Mouse (Mus musculus): ENCODE measurements around the gene Tbx5. TPM values are rescaled to one million over a fixed set of nuclear protein-coding genes. Genes with fewer than 3 reads are reported as not detected.

Gene Tbx5
- polyA plus RNA-seq (2017; shearing (Covaris generic)): not detected

GRCm38 (mm10) chr5:119832479-119832796, at the start of gene Tbx5:
Tbx5 (plus strand) TSS chr5:119832668.

Other genes with a start within 250 kb of the Tbx5 start
- 0.32 TPM for gene Tbx3, start 162.0 kb upstream of the Tbx5 start, polyA plus RNA-seq (2017; shearing (Covaris generic))